Mouse (Mus musculus) leukemia stem cell, adult 10-12 weeks (primary cell): ENCODE data around the gene Kcnj9. TPM values are rescaled to one million over a fixed set of nuclear protein-coding genes. Genes with fewer than 3 reads are reported as not detected.

ENCODE experiments used
- polyA plus RNA-seq: library from polyadenylated mRNA; stranded (reverse); fragments of >175 nt; gene quantifications from 2 replicates; pipeline ENCODE4 v1.2.3, GENCODE M21; 2012; ENCODE audit warnings: low replicate concordance

Kcnj9 gene
- polyA plus RNA-seq, result 0.41 and 0.50 TPM in 2 replicates

GRCm38 (mm10) chr1:172329131-172329530, at the start of gene Kcnj9:
Kcnj9 (minus strand) TSS chr1:172329318.

GRCm38 (mm10) chr1:172376198-172376667, 47.1 kb upstream of the Kcnj9 start, which contains the start of gene Pigm:
Pigm (plus strand) TSS chr1:172376546.

GRCm38 (mm10) chr1:172340729-172341321, 11.7 kb upstream of the Kcnj9 start, which contains the start of gene Kcnj10:
Kcnj10 (plus strand) TSS chr1:172341210.

GRCm38 (mm10) chr1:172297611-172298537, 31.2 kb downstream of the Kcnj9 start, which contains the start of gene Atp1a2:
Atp1a2 (minus strand) TSS chr1:172298064.

Other genes with a start within 250 kb of the Kcnj9 start
- gene Copa, start 246.8 kb downstream of the Kcnj9 start, polyA plus RNA-seq, result 14.1 and 20.1 TPM in 2 replicates
- 3.6 and 8.9 TPM in 2 replicates for gene Ncstn, start 246.5 kb downstream of the Kcnj9 start, polyA plus RNA-seq
- 6.4 and 23.3 TPM in 2 replicates for gene Pex19, start 202.6 kb downstream of the Kcnj9 start, polyA plus RNA-seq
- 53.7 and 56.5 TPM in 2 replicates for gene Dcaf8, start 181.2 kb downstream of the Kcnj9 start, polyA plus RNA-seq
- 5.8 and 19.2 TPM in 2 replicates for gene Pea15a, start 122.5 kb downstream of the Kcnj9 start, polyA plus RNA-seq
- gene Casq1, start 109.5 kb downstream of the Kcnj9 start, polyA plus RNA-seq, result not detected in 2 replicates
- gene Atp1a4, start 70.9 kb downstream of the Kcnj9 start, polyA plus RNA-seq, result not detected in 2 replicates
- gene Igsf8, start 67.7 kb downstream of the Kcnj9 start, polyA plus RNA-seq, result 58.3 and 81.1 TPM in 2 replicates
- gene Atp1a2, start 31.3 kb downstream of the Kcnj9 start, polyA plus RNA-seq, result not detected in 2 replicates
- 5.6 and 7.3 TPM in 2 replicates for gene Kcnj10, start 11.9 kb upstream of the Kcnj9 start, polyA plus RNA-seq
- 22.4 and 24.1 TPM in 2 replicates for gene Pigm, start 47.2 kb upstream of the Kcnj9 start, polyA plus RNA-seq
- gene Slamf9, start 146.0 kb upstream of the Kcnj9 start, polyA plus RNA-seq, result 0.36 TPM in 1 of 2 replicates, not detected in the other
- 1.7 and 2.2 TPM in 2 replicates for gene Igsf9, start 152.5 kb upstream of the Kcnj9 start, polyA plus RNA-seq
- gene Tagln2, start 170.7 kb upstream of the Kcnj9 start, polyA plus RNA-seq, result 55.1 and 658 TPM in 2 replicates
- gene Cfap45, start 191.5 kb upstream of the Kcnj9 start, polyA plus RNA-seq, result 0.28 TPM in 1 of 2 replicates, not detected in the other
- gene Vsig8, start 226.6 kb upstream of the Kcnj9 start, polyA plus RNA-seq, result not detected in 2 replicates